Mouse (Mus musculus) frontal cortex, postnatal 14 days (tissue): Measurements from ENCODE around the gene Gm28897.
"Not testable (repeated sequence)": the region's sequence is repeated elsewhere in the genome, so short reads cannot be mapped to it uniquely, and the experiment has no call there.

ENCODE experiments used
- DNase-seq, 2 experiments: peaks; one replicate each; pipeline ENCODE4 v3.0.0; 2022; ENCODE audit warnings: low spot score in 2 of 2

Gm28897 gene

DNA sequence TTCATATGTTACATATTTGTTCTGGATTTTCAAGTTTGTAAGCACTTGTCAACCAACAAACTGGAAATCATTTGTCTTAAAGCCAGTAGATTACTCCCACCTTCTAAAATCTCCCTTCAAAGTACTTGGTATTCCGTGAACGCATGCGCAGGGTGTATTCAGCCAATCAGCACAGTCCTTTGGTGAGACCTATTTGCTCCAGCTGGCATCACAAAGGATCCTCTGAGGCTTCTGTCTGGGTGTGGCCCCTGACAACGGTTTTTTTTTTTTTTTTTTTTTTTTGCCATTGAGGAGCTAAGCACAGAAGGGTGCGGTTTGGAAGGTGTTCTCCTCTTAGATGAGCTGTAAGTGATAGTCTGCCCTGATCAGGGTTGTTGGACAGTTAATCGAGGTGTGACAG lies at the start of gene Gm28897:
Gene Gm28897 (plus strand): TSS at position 301 of the 400 bp plus-strand sequence.
- not testable (repeated sequence) for DNase-seq
